Mouse (Mus musculus) C2C12 (cell line): ENCODE measurements around the gene Ifrd1.

Source experiments
- CEBPB ChIP-seq: IDR thresholded peaks from one replicate; pipeline ENCODE4 v1.6.1; 2011; ENCODE audit warnings: low read depth, mild to moderate bottlenecking, control low read depth, moderate library complexity
- CTCF ChIP-seq: IDR thresholded peaks from one replicate; pipeline ENCODE4 v1.5.1; 2011; ENCODE audit not compliant: control insufficient read depth, insufficient read depth, insufficient read length
- MAX ChIP-seq: IDR thresholded peaks from one replicate; pipeline ENCODE4 v1.6.1; 2011; ENCODE audit warnings: mild to moderate bottlenecking, control low read depth
- MYOD1 ChIP-seq: IDR thresholded peaks from one replicate; pipeline ENCODE4 v1.6.1; 2011; ENCODE audit warnings: low read depth; ENCODE audit not compliant: control insufficient read depth, insufficient read length
- MYOG ChIP-seq: IDR thresholded peaks from one replicate; pipeline ENCODE4 v1.6.1; 2011; ENCODE audit not compliant: control insufficient read depth, insufficient read length; ENCODE audit errors: extremely low read depth
- USF1 ChIP-seq: IDR thresholded peaks from one replicate; pipeline ENCODE4 v1.6.1; 2011; ENCODE audit warnings: low read depth, mild to moderate bottlenecking, control low read depth, moderate library complexity

GRCm38 (mm10) chr12:40239161-40239560, 9.1 kb downstream of the Ifrd1 start:
- TF ChIP-seq CTCF, result no peak
- no peak for TF ChIP-seq USF1
- peak; percentile 62 for TF ChIP-seq MAX
- TF ChIP-seq MYOD1, result peak; percentile 27
- no peak for TF ChIP-seq MYOG
- TF ChIP-seq CEBPB, result peak; percentile 47
